Mouse (Mus musculus) small intestine, adult 2 months (tissue): ENCODE results near the gene Zfp800.

Experiments used
- CTCF ChIP-seq: fragments of 200-500 bp; IDR thresholded peaks from 2 replicates; pipeline ENCODE4 v1.5.1; 2012; ENCODE audit warnings: low read depth, mild to moderate bottlenecking, control low read depth, inconsistent platforms, low read length, moderate library complexity, mixed read lengths; ENCODE audit not compliant: insufficient replicate concordance, insufficient read length; ENCODE audit errors: extremely low read depth
- POLR2A ChIP-seq: fragments of 200-500 bp; IDR thresholded peaks from 2 replicates; pipeline ENCODE4 v1.6.1; 2012; ENCODE audit warnings: low read depth, mild to moderate bottlenecking, control low read depth, inconsistent platforms, low read length, moderate library complexity

DNA sequence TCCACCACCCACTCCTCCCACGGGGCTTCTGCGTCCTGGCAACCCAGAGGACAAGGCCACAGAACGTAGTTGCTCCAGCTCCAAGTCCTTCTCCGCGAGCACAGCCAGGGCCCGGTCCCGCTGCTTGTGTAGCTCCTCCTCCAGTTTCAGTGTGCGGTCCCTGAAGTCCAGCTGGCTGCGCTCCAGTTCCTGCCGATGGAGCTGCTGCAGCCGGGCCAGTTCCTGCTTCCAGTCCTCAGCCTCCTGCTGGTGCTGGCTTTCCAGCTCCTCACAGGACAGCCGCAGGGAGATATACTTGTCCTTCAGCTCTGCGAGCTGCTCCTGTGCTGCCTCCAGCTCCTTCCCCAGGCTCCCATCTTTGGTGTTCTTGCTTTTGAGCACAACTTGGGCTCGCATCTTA is 20.6 kb upstream of the Zfp800 start:
- TF ChIP-seq POLR2A, result no peak
- no peak for TF ChIP-seq CTCF
